Mouse (Mus musculus) embryo, embryonic 10 days (tissue): ENCODE data around the gene Dhx9.
A peak's percentile ranks its signal among the peaks of the same experiment; 100 is the strongest.
"Not testable (repeated sequence)": the region's sequence is repeated elsewhere in the genome, so short reads cannot be mapped to it uniquely, and the experiment has no call there.

Experiments used
- DNase-seq: peaks from one replicate; pipeline ENCODE4 v3.0.0-alpha.2; 2015; ENCODE audit warnings: low spot score

Gene Dhx9

DNA sequence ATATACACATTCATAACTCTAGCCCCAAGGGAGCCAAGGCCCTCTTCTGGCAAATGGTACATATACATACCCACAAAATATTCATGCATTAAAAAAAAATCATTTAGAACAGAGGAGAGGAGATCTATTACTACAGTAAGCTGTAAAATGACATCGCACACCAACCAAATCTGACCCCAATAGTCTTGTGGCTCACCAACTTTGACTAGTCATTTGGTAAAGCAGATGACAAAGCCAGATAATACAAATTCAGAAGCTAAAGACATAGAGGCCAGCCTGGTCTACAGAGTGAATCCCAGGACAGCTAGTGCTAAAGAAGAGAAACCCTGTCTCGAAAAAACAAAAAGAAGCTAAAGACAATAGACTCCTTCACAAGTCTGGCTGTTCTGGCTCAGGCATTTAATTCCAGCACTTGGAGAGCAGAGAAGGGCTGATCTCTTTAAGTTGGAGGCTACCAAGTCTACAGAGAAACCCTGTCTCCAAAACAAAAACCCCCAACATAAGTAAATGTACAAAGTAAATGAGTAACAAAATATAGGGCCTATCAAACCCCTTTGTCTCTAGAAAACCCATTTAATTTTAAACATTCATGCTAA lies 2.2 kb downstream of the Dhx9 start:
- no peak for DNase-seq

DNA sequence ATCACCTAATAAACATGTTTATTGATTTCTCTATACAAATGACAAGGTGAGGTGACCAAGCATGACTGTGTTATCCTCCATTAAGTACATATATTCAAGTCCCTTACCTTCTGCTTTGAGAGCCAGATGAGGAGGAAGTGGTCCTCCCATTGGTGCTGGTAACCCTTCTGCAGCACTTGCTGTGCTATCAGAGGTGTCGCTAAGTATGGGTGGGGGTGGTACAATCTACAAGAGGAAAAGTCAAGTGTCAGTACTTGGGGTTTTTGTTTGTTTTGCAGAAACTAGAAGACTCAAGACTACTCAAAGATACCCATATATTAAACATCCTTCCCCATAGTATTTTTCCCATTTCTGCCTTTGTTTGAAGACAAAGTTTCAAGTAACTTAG lies 6.4 kb downstream of the Dhx9 start:
- no peak for DNase-seq

- DNase-seq: peak; percentile 78
These were observed 7.0 kb downstream of the Dhx9 start for GRCm38 (mm10) chr1:153480386-153481024.

DNA sequence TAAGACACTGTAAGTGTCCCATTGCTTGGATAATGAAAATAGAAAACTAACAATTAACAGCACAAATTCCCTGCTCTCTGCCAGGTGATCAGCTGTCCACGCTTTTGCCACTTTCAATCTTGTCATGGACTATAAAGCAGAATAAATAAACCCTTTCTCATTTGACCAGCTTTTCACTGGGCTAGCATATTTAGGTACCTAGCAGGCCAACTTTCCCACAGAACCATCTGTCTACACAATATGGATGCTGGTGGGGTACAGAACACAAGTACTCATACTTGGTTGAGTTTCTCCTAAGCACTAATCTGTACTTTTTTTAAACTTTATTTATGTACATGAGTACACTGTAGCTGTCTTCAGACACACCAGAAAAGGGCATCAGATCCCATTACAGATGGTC lies 8.2 kb downstream of the Dhx9 start:
- DNase-seq: no peak

- no peak for DNase-seq
These were observed 25.7 kb downstream of the Dhx9 start for GRCm38 (mm10) chr1:153461796-153462195.

DNA sequence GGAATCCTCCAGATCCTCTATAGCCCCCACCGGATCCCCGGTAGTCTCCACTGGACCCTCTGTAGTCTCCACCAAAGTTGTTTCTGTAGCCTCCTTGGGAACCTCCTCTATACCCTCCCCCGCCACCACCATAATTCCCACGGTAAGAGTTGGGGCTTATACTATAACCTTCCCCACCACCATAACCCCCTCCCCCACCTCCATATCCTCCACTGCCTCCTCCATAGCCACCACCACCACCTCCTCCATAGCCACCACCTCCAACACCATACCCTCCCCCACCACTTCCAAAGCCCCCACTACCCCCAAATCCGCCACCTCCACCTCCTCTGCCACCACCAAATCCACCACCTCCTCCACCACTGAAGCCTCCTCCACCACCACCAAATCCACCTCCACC lies 31.3 kb downstream of the Dhx9 start:
- DNase-seq: no peak

- no peak for DNase-seq
These were observed 34.3 kb downstream of the Dhx9 start for GRCm38 (mm10) chr1:153453146-153453642.

GRCm38 (mm10) chr1:153451237-153452154 lies 36.0 kb downstream of the Dhx9 start:
- DNase-seq: peak; percentile 64

GRCm38 (mm10) chr1:153446120-153446831 lies 41.2 kb downstream of the Dhx9 start:
- DNase-seq: no peak

- no peak for DNase-seq
These were observed 43.8 kb downstream of the Dhx9 start for GRCm38 (mm10) chr1:153443632-153444031.

- DNase-seq: no peak
These were observed 44.4 kb downstream of the Dhx9 start for GRCm38 (mm10) chr1:153443019-153443418.

- DNase-seq: no peak
These were observed 45.8 kb downstream of the Dhx9 start for GRCm38 (mm10) chr1:153441656-153442055.

GRCm38 (mm10) chr1:153440752-153441151 lies 46.7 kb downstream of the Dhx9 start:
- no peak for DNase-seq

DNA sequence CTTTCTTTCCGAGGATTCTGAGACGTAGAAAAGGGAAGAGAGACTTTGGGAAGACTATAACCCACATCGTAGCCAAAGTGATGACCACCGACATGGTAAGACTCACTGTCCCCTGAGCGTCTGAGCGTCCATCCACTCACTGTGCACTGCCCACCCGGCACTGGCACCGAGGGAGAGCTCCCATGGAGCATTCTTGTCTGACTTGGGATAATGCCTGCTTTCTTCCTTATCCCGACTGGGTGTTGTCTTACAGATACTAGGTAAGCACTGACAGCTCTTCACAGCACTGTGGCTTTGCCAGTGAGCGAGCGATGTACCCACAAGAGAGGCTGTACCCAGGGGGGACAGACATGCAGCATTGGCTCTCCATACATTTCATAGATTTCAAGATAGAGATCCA lies 49.9 kb downstream of the Dhx9 start:
- DNase-seq: no peak

DNA sequence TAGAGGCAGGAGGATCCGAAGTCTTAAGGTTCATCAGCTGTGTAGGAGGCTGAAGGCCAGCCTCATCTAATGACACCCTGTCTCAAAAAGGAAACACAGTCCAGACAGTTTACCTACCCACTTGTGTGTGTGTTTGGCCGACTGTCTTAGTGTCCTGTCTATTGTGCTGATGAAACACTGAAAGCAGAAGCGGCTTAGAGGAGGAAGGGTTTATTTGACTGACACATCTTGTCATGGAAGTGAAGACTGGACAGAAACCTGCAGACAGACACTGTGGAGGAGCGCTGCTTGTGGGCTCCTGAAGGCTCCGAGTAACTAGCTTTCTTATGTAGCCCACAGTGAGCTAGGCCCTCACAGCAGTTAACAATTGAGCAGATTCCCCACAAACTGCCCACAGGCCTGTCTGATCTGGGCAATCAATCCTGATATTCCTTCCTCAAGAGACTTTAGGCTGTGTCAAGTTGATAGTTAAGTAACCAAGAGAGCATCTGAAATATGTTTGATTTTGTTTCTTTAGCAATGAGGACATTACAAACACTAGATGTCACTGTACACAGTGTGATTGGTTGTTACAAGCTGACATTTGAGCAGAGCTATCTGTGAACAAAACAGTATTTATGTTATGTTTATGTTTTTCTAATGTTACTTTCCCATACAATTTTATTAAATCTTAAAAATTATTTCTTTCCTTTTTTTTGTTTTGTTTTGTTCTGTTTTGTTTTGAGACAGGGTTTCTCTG lies 53.4 kb downstream of the Dhx9 start:
- DNase-seq: no peak

DNA sequence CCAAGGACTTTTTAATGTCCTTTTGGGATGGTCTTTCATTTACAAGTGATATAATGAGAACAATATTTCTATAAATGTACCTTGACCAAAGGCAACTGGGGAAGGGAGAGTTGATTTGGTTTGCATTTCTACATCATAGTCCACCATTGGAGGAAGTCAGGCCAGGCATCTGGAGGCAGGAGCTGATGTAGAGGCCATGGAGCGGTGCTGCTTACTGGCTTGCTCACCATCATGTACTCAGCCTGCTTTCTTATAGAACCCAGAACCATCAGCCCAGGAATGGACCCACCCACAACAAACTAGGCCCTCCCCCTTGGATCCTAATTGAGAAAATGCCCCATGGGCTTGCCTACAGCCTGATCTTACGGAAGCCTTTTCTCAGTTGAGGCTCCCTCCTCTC lies 55.1 kb downstream of the Dhx9 start:
- DNase-seq: no peak

DNA sequence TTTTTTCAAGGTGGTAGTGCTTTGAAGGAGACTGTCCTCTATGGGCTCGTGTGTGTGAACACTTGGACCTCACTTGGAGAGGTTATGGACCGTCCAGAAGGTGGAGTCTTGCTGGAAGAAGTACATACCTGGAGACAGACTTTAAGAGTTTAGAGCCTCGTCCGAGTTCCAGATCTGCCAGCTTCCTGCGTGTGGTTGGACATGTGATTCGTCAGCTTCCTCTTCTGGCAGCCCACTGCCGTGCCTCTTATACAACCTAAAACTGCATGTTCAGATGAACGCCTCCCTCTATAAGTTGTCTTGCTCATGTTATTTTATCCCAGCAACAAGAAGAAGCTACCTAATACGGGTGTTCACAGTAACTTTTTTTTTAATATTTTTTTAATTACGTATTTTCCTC lies 55.8 kb downstream of the Dhx9 start:
- no peak for DNase-seq

DNA sequence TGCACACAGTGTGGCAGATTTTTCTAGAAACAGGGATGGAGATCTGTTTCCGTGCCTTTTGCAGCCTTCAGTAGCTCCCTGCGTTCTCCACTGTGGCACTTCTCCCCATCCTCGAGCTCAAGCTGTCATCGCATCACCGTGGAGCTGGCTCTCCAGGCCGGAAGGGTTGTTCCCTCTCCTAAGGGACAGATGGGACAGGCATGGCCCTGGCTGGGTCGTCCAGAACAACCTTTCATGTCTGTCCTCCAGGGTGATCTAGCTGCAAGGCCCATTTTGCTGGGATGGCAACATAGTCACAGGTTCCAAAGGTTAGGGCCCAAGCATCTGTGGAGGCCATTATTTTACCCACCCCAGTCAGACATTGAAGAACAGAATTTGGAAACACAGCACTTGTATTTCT lies 56.3 kb downstream of the Dhx9 start:
- DNase-seq: no peak

- DNase-seq: peak; percentile 74
These were observed 62.5 kb downstream of the Dhx9 start, which contains the start of gene Shcbp1l for GRCm38 (mm10) chr1:153424770-153425584. Gene Shcbp1l (plus strand): TSS chr1:153425162.

GRCm38 (mm10) chr1:153424271-153424670 lies 63.2 kb downstream of the Dhx9 start:
- DNase-seq: peak; percentile 43

DNA sequence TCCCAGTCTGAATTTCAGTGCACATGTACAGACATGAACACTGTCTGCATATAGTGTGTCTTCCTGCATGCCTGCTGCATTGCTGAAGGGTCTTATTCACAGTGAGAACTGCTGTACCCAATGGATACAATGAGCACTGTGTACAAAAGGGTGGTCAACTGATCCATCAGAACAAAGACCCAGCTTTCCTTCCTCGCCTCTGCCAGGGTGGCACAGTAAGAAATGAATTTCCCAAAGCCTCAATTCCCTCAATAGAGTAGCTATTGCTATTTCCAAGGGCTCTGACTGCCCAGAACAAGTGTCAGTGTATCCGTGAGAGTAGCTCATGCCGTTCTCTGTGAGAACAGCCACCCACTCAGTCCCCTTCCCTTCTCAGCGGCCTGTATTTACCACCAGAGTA lies 69.7 kb downstream of the Dhx9 start:
- not testable (repeated sequence) for DNase-seq
